Mouse (Mus musculus) ES-Bruce4 (cell line): ENCODE data around the gene Aldh1b1. TPM values are rescaled to one million over a fixed set of nuclear protein-coding genes. Genes with fewer than 3 reads are reported as not detected.

ENCODE experiments used
- H3K27ac ChIP-seq: 2 replicates; pipeline ENCODE4 v1.5.1; 2012; ENCODE audit warnings: low read length, inconsistent platforms; ENCODE audit not compliant: insufficient read depth
- H3K27me3 ChIP-seq: 2 replicates; pipeline ENCODE4 v1.6.1; 2012; ENCODE audit warnings: mild to moderate bottlenecking, low read length, inconsistent platforms; ENCODE audit not compliant: control insufficient read depth, poor library complexity, insufficient read depth, severe bottlenecking
- H3K36me3 ChIP-seq: 2 replicates; pipeline ENCODE4 v1.6.1; 2012; ENCODE audit warnings: inconsistent platforms, mild to moderate bottlenecking, low read length, moderate library complexity; ENCODE audit not compliant: control insufficient read depth, poor library complexity, insufficient read depth, severe bottlenecking
- H3K4me1 ChIP-seq: one replicate; pipeline ENCODE4 v1.8.1; 2011; ENCODE audit warnings: low read length; ENCODE audit not compliant: control insufficient read depth, insufficient read depth
- H3K4me3 ChIP-seq: 2 replicates; pipeline ENCODE4 v1.5.1; 2011; ENCODE audit warnings: low read depth, mild to moderate bottlenecking, low read length
- H3K9ac ChIP-seq: 2 replicates; pipeline ENCODE4 v1.6.1; 2012; ENCODE audit warnings: low read depth, mild to moderate bottlenecking, inconsistent platforms; ENCODE audit not compliant: poor library complexity, severe bottlenecking
- H3K9me3 ChIP-seq: replicated peaks from 2 replicates; pipeline ENCODE4 v1.6.1; 2012; ENCODE audit warnings: mild to moderate bottlenecking, low read length, inconsistent platforms; ENCODE audit not compliant: control insufficient read depth, poor library complexity, insufficient read depth, severe bottlenecking
- CTCF ChIP-seq: IDR thresholded peaks from one replicate; pipeline ENCODE4 v1.8.1; 2011; ENCODE audit warnings: low read depth, low read length
- EP300 ChIP-seq: IDR thresholded peaks from 2 replicates; pipeline ENCODE4 v1.6.1; 2011; ENCODE audit warnings: low read depth, low read length; ENCODE audit not compliant: insufficient read depth
- POLR2A ChIP-seq: IDR thresholded peaks from one replicate; pipeline ENCODE4 v1.8.1; 2011; ENCODE audit warnings: low read length; ENCODE audit not compliant: insufficient read depth
- polyA plus RNA-seq: library from polyadenylated mRNA; stranded (reverse); fragments of >200 nt; gene quantifications from 2 replicates; pipeline ENCODE4 v1.2.4, GENCODE M21; 2011; ENCODE audit warnings: low read depth; ENCODE audit not compliant: missing spikeins, insufficient read depth, insufficient read length

Gene Aldh1b1
- polyA plus RNA-seq, 1 experiment: 9.3 TPM

DNA sequence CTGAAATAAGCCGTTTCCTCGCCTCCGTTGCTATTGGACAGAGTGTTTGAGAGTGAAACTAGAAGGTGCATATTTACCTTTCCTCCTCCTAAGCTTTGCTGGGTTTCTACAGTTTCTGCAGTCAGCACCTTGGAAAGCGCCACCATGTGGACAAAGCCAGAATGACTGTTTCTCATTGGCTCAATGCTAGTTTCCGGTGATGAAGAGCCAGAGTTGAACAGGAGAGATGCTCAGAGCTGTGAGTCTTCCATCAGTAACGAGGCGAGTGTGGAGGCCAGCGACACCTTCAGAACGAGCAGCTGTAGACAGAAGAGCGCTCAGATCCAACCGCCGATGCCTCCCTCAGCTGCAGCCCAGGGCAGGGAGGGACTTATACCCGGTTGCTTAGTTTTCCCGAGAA, 45.5 kb downstream of the Aldh1b1 start:
- Histone ChIP-seq H3K4me1 (no peaks in the 10 kb centered on the region), H3K36me3 (no peaks in the 10 kb centered on the region), H3K9me3 (no peaks in the 10 kb centered on the region), H3K27me3 (no peaks in the 10 kb centered on the region), H3K4me3 (peak overlapping the region; percentile 38), H3K9ac (no peak overlapping the region), H3K27ac (no peak overlapping the region)
- TF ChIP-seq CTCF: peak; percentile 13
- no peak for TF ChIP-seq POLR2A

DNA sequence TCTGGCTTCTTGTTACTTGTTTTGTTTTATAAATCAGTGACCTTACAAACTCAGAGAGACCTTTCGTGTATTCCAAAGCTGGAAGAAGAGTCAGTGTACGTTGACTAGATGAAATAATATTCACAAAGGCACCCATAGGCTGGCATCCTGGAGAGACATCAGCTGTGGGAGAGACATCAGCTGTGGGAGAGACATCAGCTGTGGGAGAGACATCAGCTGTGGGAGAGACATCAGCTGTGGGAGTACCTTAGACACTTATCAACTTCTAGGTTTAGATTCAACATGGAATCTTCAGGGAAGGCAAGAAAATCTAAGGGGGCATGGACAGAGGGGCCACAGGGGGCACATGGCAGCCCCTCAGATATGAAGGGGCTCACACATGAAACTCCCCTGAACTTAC, 47.4 kb downstream of the Aldh1b1 start:
- H3K9me3 ChIP-seq: no peaks in the 10 kb centered on the region
- no peak overlapping the region for H3K27ac ChIP-seq
- no peak overlapping the region for H3K9ac ChIP-seq
- no peaks in the 10 kb centered on the region for H3K27me3 ChIP-seq
- TF ChIP-seq CTCF: no peak
- no peak for TF ChIP-seq POLR2A
- TF ChIP-seq EP300: no peak
- H3K4me3 ChIP-seq: no peak overlapping the region
- no peaks in the 10 kb centered on the region for H3K36me3 ChIP-seq
- H3K4me1 ChIP-seq: no peaks in the 10 kb centered on the region

DNA sequence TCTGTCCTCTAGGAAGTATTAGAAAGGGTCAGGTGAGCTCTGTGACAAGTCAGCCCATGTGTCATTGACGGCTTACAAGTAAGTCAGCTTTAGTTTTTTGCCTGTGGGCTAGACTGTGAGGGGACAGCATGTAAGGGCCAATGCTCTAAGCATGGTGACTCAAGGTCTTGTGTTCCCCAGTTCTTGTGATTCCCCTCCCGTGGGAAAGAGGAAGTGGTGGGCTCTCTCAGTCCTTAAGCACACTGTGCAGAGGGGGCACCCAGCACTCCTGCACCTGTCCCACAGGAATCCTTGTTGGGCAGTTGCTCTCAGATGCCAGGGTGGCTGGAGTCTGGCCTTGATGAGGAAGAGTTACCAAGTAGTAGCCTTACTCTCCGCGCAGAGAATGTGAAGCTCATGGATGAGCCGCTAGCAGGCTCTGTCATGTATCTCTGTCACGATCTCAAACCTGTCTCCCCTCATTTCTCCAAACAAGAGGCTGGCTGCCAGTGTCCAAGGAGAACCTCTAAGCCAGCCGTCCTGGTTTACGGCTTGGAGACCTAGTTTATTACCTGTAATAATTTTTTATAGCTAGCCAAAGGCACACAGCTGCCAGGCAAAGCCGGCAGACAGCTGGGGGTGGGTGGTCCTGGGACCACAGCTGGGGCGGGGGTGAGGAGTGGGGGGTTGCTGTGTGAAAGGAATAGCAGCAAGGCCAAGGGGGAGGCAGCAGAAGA, 49.4 kb downstream of the Aldh1b1 start, which contains the start of gene Stra6l:
Gene Stra6l, plus strand, starts transcription at position 556 of the 716 bp plus-strand sequence.
- TF ChIP-seq EP300: no peak
- no peak for TF ChIP-seq POLR2A
- no peak for TF ChIP-seq CTCF
- Histone ChIP-seq H3K27ac (no peak within 1 kb of the TSS), H3K4me3 (no peak within 1 kb of the TSS), H3K36me3 (no peaks in the 10 kb centered on the region), H3K27me3 (no peaks in the 10 kb centered on the region), H3K9ac (no peak within 1 kb of the TSS), H3K4me1 (peaks cover 3% of the 10 kb centered on the region), H3K9me3 (no peaks in the 10 kb centered on the region)

DNA sequence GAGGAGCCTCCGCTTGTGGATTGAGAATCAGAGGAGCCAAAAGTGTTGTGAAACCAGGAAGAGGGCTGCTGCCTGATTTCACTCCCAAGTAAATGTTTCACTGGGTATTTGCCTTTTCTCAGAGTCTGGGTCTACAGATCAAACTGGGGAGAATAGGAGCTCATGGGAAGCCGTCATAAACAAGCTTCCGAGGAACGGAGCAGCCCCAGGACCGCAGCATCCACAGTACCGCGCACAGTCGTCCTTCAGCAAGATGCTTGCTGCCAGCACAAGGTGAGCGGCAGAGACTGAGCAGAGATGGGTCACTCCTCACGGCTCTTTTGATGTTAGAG, 50.0 kb downstream of the Aldh1b1 start:
- Histone ChIP-seq H3K27ac (no peak overlapping the region), H3K9ac (no peak overlapping the region), H3K4me1 (peaks cover 3% of the 10 kb centered on the region), H3K27me3 (no peaks in the 10 kb centered on the region), H3K36me3 (no peaks in the 10 kb centered on the region), H3K4me3 (no peak overlapping the region), H3K9me3 (no peaks in the 10 kb centered on the region)
- no peak for TF ChIP-seq EP300
- TF ChIP-seq CTCF: no peak
- TF ChIP-seq POLR2A: no peak

DNA sequence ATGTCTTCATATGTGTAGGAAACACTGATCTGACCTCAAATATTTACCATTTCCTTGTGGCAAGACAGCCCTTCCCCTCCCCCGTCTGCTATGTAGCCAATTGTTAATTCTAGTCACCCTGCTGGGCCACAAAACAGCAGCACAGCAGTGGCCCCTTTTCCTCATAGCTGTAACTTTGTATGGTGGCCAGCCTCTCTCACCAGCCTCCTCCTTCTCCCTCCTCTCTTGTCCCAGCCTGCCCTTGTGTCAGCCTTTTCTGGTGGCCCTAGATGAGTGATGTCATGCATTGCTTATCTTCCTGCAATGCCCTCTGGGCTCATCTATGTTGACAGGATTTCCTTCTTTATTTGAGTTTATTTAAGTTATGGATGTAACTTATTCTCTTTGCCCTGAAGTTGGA, 50.6 kb downstream of the Aldh1b1 start:
- Histone ChIP-seq H3K4me3 (no peak overlapping the region), H3K9ac (no peak overlapping the region), H3K27ac (no peak overlapping the region), H3K4me1 (peaks cover 3% of the 10 kb centered on the region), H3K36me3 (no peaks in the 10 kb centered on the region), H3K9me3 (no peaks in the 10 kb centered on the region), H3K27me3 (no peaks in the 10 kb centered on the region)
- no peak for TF ChIP-seq POLR2A
- TF ChIP-seq EP300: no peak
- no peak for TF ChIP-seq CTCF

DNA sequence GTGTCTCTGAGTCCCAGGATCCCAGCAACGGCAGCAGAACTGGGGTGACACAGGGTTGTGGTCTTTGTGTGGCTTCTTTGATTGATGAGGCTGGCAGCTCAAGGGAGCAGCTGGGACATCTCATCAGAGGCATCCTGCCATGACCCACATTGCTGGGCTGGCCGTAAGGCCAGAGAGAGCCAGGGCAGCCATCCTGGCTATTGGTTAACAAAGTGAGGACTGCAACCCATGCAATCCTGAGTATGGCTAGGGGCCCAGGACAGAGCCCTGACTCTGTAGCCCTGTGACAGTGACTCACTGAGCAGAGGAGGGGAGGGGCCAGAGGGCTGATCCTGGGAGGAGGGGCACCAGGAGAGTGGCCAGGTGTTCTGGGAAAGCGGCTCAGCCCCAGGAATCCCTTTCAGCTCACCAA, 52.8 kb downstream of the Aldh1b1 start:
- TF ChIP-seq CTCF (no peak), POLR2A (no peak), EP300 (no peak)
- H3K27ac ChIP-seq: no peak overlapping the region
- H3K36me3 ChIP-seq: no peaks in the 10 kb centered on the region
- no peak overlapping the region for H3K9ac ChIP-seq
- no peaks in the 10 kb centered on the region for H3K27me3 ChIP-seq
- no peaks in the 10 kb centered on the region for H3K9me3 ChIP-seq
- peaks cover 3% of the 10 kb centered on the region for H3K4me1 ChIP-seq
- H3K4me3 ChIP-seq: no peak overlapping the region
